Mouse (Mus musculus) liver, embryonic 14.5 days (tissue): ENCODE measurements at regions not wholly inside any gene's neighbourhood (a gene's known extent, or its start where the extent isn't known, plus 50 kb on each side); places are given as distances from the start of the nearest gene placed in this dataset.
A peak's percentile ranks its signal among the peaks of the same experiment; 100 is the strongest.

Experiments
- ATAC-seq: fragments of 200-750 bp; cut with Nextera tagmentation; 2 replicates; pipeline ENCODE4 v1.8.0; 2017; ENCODE audit warnings: moderate number of reproducible peaks, mild to moderate bottlenecking, moderate library complexity; ENCODE audit not compliant: insufficient read depth
- DNase-seq, 3 experiments: peaks; one replicate each; pipeline ENCODE4 v3.0.0-alpha.2; 2012 to 2013; ENCODE audit warnings: low read depth in 3 of 3, low spot score in 3 of 3
- H3K27ac ChIP-seq: fragments of 300-500 bp; sonication (generic); 2 replicates; pipeline ENCODE4 v1.5.1; 2014; ENCODE audit warnings: moderate library complexity, mild to moderate bottlenecking, control low read depth, inconsistent platforms
- H3K27me3 ChIP-seq: fragments of 300-500 bp; sonication (generic); 2 replicates; pipeline ENCODE4 v1.6.1; 2014; ENCODE audit warnings: mild to moderate bottlenecking, low read length, moderate library complexity; ENCODE audit not compliant: control insufficient read depth, insufficient read depth
- H3K36me3 ChIP-seq: fragments of 300-500 bp; sonication (generic); replicated peaks from 2 replicates; pipeline ENCODE4 v1.6.1; 2014; ENCODE audit warnings: low read depth; ENCODE audit not compliant: control insufficient read depth, insufficient read depth
- H3K4me1 ChIP-seq, 2 experiments: fragments of 200-500 bp in 1 of 2; fragments of 300-500 bp in 1 of 2; sonication (generic) in 1 of 2; replicated peaks; 2 replicates each; pipeline ENCODE4 v1.6.1; 2012 to 2014; ENCODE audit warnings: antibody characterized with exemption in 1 of 2, inconsistent platforms in 1 of 2, low read length in 1 of 2; ENCODE audit not compliant: control insufficient read depth in 2 of 2, insufficient read depth in 2 of 2
- H3K4me2 ChIP-seq: fragments of 300-500 bp; sonication (generic); 2 replicates; pipeline ENCODE4 v1.6.1; 2014; ENCODE audit warnings: low read depth, mild to moderate bottlenecking, control low read depth, moderate library complexity
- H3K4me3 ChIP-seq, 2 experiments: fragments of 200-500 bp in 1 of 2; fragments of 300-500 bp in 1 of 2; sonication (generic) in 1 of 2; 2 replicates each; pipeline ENCODE4 v1.5.1; 2012 to 2014; ENCODE audit warnings: low read depth in 2 of 2, low read length in 2 of 2, mild to moderate bottlenecking in 2 of 2, control low read depth in 1 of 2, inconsistent platforms in 1 of 2, moderate library complexity in 1 of 2; ENCODE audit not compliant: insufficient read depth in 1 of 2
- H3K9ac ChIP-seq: fragments of 300-500 bp; sonication (generic); replicated peaks from 2 replicates; pipeline ENCODE4 v1.6.1; 2014; ENCODE audit warnings: mild to moderate bottlenecking, control low read depth, moderate library complexity
- H3K9me3 ChIP-seq: fragments of 300-500 bp; sonication (generic); 2 replicates; pipeline ENCODE4 v1.6.1; 2016; ENCODE audit warnings: low read length, mixed read lengths; ENCODE audit not compliant: control insufficient read depth
- CTCF ChIP-seq: IDR thresholded peaks from 2 replicates; pipeline ENCODE4 v1.5.1; 2016; ENCODE audit warnings: antibody characterized with exemption, low read depth, control low read depth
- EP300 ChIP-seq: IDR thresholded peaks from 2 replicates; pipeline ENCODE4 v1.6.1; 2016; ENCODE audit warnings: antibody characterized with exemption, low read depth
- WGBS: fragments of 180-500 bp; shearing (Covaris S2); extraction: QIAGEN DNeasy Blood & Tissue Kit; methylation state at CpG from one replicate; pipeline ENCODE4 v1.1.7; 2014; ENCODE audit not compliant: insufficient replicate concordance; 5-methylcytosine and 5-hydroxymethylcytosine counted together

DNA sequence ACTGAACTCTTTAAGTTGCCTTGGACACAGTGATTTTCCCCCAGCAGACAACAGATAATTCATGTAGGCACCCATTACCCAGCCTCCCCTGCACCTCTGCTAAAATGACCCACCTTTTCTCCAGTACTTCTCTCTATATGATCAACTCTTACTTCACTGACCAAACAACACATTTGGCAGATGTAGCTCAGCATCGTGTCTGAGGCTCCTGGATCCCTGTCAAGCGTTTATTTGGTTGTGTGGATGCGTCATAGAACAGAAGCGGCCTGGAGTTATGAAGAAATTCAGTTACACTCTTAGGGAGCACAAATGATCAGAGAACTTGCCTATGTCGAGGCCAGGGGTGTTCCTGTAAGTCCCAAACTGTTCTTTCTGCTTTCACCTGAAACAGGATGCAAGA, 182.5 kb upstream of the Klf3 start:
- H3K27me3 ChIP-seq: no peaks in the 10 kb centered on the region
- H3K9me3 ChIP-seq: no peaks in the 10 kb centered on the region
- TF ChIP-seq CTCF (no peak), EP300 (no peak)
- no peak overlapping the region for H3K9ac ChIP-seq
- no peak overlapping the region for H3K27ac ChIP-seq
- 71% methylated on average over 5 of the region's 5 CpGs for WGBS
- DNase-seq: no peak
- H3K36me3 ChIP-seq: no peaks in the 10 kb centered on the region
- ATAC-seq: no peak
- H3K4me1 ChIP-seq: peaks cover 0 to 17% of the 10 kb centered on the region in 2 experiments; a peak in 3 of 4 replicates
- H3K4me2 ChIP-seq: no peak overlapping the region
- H3K4me3 ChIP-seq: no peak overlapping the region

DNA sequence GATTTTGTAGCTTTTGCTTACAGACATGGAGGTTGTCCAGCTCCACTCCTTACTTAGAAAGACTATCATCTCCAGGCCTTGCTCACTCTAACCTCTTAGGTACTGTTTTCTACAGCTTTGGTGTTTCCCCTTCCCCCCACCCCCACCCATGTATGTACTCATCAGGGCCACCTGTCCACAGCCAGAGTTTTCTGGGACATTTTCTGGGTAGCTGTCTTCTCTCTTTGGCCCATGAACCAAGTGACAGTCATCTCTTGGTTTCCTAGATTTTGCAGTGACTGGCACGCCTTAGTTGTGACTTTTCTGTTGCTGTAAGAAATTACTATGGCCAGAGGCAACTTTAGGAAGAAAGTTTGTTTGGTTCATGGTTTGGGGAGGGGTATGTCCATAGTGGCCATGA, 181.8 kb upstream of the Klf3 start:
- Histone ChIP-seq H3K9ac (no peak overlapping the region), H3K4me3 (no peak overlapping the region), H3K27ac (no peak overlapping the region), H3K4me2 (no peak overlapping the region), H3K4me1 (peaks cover 3 to 23% of the 10 kb centered on the region in 2 experiments), H3K36me3 (no peaks in the 10 kb centered on the region), H3K27me3 (no peaks in the 10 kb centered on the region; the same call in 1 of the 2 replicates), H3K9me3 (no peaks in the 10 kb centered on the region)
- WGBS: 78% methylated on average over 1 of the region's 1 CpGs
- DNase-seq (no peak), ATAC-seq (no peak)
- TF ChIP-seq EP300 (no peak), CTCF (no peak)

DNA sequence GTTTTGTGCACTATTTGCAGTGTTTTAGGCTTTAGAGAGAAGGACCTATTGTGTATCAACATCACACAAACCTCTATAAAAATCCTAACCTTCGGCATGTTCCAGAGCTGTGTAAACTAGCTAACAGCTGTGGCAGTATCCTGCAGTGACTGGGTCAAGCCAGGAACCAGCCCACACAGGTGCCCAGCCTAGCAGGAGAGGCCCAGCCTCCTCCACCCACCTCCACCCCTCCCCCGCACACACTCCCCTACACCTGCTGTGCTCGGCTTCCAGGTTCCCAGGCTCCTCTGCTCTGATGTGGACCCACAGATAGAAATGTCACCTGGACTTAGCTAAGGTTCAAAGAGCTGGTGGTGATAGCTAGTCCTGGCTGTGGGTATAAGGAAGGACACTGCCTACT, 179.5 kb upstream of the Klf3 start:
- no peak for TF ChIP-seq CTCF
- TF ChIP-seq EP300: no peak
- 69% methylated on average over 3 of the region's 3 CpGs for WGBS
- ATAC-seq: peak; percentile 65; the same call in 1 of the 2 replicates

DNA sequence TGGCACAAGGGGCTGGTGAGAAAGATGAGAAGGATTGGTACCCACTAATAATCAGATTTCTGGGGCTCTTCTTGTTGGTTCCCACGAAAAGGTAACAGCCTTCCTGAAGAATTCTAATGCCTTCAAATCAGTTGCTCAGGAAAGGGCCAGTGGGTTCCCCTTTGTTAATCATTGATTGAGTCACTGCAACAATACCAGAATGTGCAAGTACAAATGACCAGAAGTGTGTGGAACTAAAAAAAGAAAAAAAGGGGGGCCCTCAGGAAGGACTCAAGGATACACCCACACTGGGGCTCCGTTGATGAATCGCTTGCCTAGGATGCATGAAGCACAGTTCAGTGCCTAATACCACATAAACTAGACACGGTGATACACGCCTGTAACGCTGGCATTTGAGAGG, 179.0 kb upstream of the Klf3 start:
- no peak for DNase-seq
- TF ChIP-seq EP300: no peak
- no peak for TF ChIP-seq CTCF
- H3K4me1 ChIP-seq: peaks cover 3 to 23% of the 10 kb centered on the region in 2 experiments
- H3K27me3 ChIP-seq: peaks cover 6% of the 10 kb centered on the region; the same call in 1 of the 2 replicates
- ATAC-seq: no peak
- H3K9ac ChIP-seq: no peak overlapping the region
- H3K4me2 ChIP-seq: no peak overlapping the region
- H3K9me3 ChIP-seq: no peaks in the 10 kb centered on the region
- 62% methylated on average over 6 of the region's 6 CpGs for WGBS
- no peak overlapping the region for H3K4me3 ChIP-seq
- no peaks in the 10 kb centered on the region for H3K36me3 ChIP-seq
- no peak overlapping the region for H3K27ac ChIP-seq

More for the DNA sequence above, 179.5 kb upstream of the Klf3 start:
- Histone ChIP-seq H3K4me1 (peaks cover 3 to 23% of the 10 kb centered on the region in 2 experiments), H3K27ac (no peak overlapping the region), H3K36me3 (no peaks in the 10 kb centered on the region), H3K9ac (no peak overlapping the region), H3K4me2 (no peak overlapping the region), H3K9me3 (no peaks in the 10 kb centered on the region), H3K27me3 (peaks cover 6% of the 10 kb centered on the region; the same call in 1 of the 2 replicates), H3K4me3 (no peak overlapping the region)
- no peak for DNase-seq

DNA sequence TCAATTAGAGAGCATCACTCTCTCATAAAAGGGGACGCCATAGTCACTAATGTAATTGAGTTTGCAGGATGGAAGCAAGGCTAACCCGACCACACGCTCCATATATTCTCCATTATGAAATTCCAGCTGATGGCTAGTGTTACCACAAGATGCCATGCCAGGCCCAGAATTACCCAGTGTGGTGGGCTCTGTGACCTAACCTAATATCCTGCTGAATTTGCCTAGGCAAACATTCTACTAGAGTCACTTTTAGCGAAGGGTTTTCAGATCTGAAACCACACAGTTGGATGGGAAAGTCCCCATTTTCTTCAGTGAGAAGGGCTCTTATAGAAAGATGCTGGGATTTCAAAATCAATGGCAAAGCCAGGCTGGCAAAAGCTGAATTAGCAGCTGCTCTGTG, 177.8 kb upstream of the Klf3 start:
- H3K27ac ChIP-seq: no peak overlapping the region
- H3K4me2 ChIP-seq: no peak overlapping the region
- H3K9me3 ChIP-seq: no peaks in the 10 kb centered on the region
- no peak for DNase-seq
- H3K27me3 ChIP-seq: peaks cover 6% of the 10 kb centered on the region; the same call in 1 of the 2 replicates
- peaks cover 6 to 24% of the 10 kb centered on the region in 2 experiments for H3K4me1 ChIP-seq
- no peak for ATAC-seq
- no peak for TF ChIP-seq CTCF
- TF ChIP-seq EP300: no peak
- H3K4me3 ChIP-seq: no peak overlapping the region
- H3K36me3 ChIP-seq: no peaks in the 10 kb centered on the region
- WGBS: 67% methylated on average over 4 of the region's 4 CpGs
- no peak overlapping the region for H3K9ac ChIP-seq
